Mouse (Mus musculus) layer of hippocampus, adult 8-10 months (tissue): ENCODE measurements at regions not wholly inside any gene's neighbourhood (a gene's known extent, or its start where the extent isn't known, plus 50 kb on each side); places are given as distances from the start of the nearest gene placed in this dataset.

Source experiments
- DNase-seq, 2 experiments: peaks; one replicate each; pipeline ENCODE4 v3.0.0; 2022; ENCODE audit warnings: low spot score in 2 of 2

DNA sequence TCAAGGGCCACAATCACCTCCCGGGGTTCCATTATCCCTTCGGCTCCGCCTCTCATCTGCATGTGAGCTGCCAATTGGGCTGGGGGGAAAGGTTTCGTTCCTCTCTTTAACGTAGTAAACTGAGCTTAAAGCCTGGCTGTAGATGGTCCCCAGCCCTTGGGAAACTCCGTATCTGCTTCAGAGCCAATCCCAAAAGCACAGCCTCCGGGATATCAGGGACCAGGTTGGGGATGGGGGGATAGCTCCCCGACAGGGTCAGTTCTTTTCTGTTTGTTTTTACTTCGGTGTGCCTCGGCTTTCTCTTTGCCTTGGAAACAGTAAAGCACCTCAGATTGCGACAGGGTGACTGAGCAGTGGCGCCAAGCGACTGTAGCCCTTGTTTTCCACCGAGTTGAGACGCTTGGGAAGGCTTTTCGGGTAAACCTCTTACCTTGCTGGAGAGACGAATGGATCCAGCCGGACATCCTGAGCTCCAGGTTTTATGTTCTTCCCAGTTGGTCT, 64.5 kb downstream of the Tfap2c start:
- no peak for DNase-seq

DNA sequence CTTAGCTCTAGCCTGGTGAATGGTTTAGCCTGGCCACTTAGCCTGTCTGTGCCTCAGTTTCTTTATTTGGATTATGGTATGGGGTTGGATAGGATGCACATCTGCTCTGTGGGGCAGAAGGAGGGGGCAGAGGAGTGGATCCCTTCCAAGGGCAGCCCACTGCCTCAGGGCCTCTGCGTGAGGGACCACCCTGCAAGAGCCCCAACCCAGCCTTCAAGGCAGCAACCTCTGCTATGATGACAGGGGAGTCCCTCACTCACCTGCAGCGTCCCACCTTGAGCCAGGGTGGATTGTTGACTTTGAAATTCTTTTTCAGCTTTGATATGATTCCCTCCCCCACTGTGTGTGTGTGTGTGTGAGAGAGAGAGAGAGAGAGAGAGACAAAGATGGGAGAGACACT, 65.8 kb downstream of the Tfap2c start:
- DNase-seq: no peak

- DNase-seq: no peak
These were observed 66.2 kb downstream of the Tfap2c start for GRCm38 (mm10) chr2:172615582-172615981.

DNA sequence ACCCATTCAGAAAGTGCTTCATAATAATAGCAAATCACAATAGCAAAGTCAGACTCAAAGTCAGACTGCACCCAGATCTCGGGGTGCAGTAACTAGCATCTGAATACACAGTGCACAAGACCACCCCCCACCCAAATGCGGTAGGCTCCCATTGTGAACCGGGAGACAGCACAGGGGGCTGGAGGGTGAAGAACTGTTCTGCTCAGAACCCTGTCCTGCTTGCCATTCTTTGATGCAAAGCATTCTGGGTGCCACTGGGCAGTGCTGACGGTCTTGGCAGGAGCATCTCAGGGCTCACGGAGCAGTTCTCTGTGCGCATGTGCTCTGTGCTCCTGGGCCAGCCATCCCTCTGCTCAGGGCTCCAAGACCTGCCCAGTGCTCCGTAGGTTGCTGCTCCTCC, 69.8 kb downstream of the Tfap2c start:
- no peak for DNase-seq

GRCm38 (mm10) chr2:172620001-172620400, 70.6 kb downstream of the Tfap2c start:
- DNase-seq: no peak

DNA sequence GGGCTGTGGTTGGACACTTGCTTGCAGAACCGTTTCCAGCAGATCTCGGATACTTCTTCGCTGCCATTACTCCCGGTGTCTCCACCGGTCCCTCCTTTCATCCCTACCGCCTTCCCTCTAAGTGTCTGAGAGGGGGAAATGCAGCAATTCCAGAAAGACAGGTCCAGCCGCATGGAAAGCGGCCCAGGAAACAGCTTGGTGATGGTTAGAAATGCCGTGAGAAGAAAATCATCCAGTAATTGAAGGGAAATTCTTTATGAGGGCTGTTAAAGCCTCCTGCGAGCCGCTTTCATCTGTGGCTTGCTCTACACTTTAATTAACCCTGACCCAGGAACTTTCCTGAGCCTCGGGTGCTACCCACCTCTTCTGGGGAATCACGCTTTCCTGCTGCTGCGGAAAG, 74.3 kb downstream of the Tfap2c start:
- DNase-seq: no peak

DNA sequence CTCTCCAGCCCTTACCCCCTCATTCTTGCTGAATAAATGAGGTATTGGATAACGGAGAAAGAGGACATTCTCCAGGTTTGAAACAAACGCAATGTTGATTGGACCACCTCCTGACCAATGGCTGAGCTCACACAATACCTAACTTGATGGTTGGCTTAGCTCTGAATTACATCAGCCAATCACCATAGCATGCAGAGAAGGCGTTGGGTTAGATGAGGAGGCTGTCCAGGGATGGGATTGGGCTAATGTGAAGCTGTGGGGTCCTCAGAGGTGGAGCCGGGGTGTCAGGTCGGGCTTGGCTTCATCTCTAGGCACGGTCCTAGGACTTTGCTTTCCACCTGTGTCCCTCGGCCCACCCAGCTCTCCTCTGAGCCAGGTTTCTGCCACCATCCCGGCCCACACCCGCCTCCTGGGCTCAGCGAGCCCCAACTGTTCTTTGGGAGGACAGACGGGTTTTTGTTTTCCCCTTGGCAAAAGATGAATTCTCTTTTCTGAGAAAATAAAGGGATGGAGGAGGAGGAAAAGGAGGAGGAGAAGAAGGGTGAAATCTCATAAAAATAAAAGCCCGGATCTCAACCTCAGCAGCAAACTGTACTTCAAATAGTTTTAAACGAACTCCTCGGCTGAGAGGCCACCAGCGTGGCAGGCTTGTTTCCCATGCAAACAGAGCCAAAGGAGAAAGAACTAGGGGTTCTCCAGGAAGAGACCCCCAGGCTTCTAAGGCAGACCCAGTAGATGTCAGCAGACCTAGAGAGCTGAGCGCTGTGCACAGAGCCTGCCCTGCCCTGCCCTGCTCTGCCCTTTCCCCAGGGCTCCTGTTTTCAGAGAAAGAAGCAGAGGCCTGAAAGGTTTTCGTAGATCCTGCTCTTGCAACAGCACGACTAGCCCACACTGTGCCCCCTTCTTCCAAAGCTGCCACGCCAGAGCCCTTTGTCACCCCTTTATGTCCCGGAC, 78.2 kb downstream of the Tfap2c start:
- DNase-seq: no peak

- DNase-seq: no peak
These were observed 80.9 kb downstream of the Tfap2c start for GRCm38 (mm10) chr2:172630333-172630732.

- peak in 1 of 2 experiments; percentile 4 for DNase-seq
These were observed 93.2 kb downstream of the Tfap2c start for GRCm38 (mm10) chr2:172642616-172643015.

DNA sequence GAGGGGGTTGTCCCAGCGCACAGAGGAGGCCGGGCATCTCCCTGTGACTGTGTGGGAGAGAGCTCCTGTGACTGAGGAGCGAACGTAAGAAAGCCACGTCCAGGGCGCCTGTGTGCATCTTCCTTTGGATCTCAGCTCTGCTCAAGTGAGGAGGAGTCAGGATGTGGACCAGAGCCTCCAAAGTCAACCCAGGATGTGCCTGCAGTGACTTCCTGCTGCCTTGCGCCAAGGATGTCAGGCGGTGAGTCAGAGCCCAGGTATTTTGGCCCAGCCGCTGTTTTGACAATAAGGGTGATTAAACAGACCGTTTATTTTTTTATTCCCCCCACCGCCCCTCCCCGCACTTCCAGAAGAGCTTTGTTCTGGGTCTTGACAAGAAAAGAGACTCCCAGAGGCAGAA, 94.5 kb downstream of the Tfap2c start:
- no peak for DNase-seq

DNA sequence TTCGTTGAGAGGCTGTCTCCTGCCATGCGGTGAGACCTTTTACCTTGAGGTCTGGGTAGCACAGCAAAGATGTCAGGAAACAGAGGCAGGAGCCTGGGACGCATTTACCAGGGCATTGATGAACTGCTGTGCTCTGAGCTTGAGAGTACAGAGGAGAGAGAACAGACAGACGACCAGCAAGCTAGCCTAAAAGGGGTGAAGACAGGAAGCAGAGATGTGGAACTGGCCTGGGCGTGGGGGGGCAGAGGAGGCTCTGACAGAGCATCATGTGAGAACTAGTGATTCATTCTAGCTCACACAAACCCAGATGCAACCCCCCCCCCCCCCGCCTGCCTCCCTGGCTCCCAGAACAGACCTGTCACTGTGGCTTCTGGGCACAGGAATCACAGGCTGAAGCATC, 95.1 kb downstream of the Tfap2c start:
- no peak for DNase-seq

DNA sequence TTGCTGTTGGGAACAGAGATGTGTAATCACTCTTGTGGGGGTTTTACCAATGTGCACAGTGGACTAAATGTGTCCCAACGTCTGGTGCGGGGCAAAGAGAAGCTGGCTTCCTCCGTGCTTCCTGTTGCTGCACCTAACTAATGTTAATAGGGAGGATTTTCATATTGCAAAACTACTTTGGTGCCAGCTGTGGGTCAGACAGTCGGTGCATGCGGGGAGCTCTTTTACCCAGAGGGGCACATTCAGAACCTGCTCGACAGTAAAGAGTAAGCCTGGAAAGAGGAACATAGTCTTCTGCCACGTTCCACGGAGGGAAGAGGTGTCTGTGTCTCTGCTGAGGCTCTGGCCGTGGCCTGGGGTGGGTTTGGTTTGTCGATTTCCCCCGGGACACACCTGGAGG, 98.7 kb downstream of the Tfap2c start:
- no peak for DNase-seq

GRCm38 (mm10) chr2:172660479-172660878, 111.1 kb downstream of the Tfap2c start:
- no peak for DNase-seq

- no peak for DNase-seq
These were observed 111.5 kb downstream of the Tfap2c start for GRCm38 (mm10) chr2:172660916-172661315.

DNA sequence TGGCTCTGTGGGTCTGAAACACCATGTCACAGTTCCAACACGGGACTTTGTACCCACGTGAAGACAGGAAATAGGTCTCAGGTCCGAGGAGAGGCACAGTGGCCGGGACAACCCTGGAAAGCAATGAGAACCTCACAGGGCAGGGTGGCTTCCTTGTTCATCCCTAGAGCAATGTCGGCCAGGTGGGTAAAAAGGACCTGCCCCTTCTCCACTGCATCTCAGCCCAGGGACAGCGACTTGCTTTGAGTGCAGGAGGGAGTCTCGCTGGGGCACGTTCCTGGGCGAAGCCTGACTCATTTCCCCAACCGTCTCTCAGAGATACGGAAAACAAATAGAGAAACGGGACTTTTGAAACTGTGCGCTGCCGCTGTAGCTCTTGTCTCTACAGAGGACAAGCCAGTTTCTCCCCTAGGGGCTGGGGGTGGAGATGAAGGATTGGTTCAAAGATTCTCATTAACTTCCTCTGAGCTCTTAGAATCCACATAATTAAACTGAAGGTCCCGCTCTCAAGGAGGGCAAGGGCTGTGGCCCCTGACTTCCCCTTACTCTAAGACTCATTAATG, 112.1 kb downstream of the Tfap2c start:
- no peak for DNase-seq

DNA sequence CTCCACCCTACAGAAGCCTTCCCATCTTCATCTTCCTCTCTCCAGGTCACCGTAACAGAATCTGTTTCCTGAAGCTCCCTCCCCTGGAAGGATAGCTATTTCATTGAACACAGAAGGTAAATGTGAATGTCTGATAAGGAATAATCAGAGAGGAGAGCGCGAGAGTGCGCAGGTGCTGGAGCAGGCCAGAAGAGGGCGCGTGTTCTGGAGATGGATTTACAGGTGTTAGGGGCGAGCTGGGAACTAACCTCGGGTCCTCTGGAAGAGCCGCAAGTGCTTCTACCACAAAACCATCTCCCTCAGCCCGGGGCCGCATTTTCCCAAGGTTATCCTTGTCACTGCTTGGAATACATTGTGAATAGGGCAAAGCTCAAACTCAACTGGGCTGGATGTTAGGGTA, 112.8 kb downstream of the Tfap2c start:
- no peak for DNase-seq

DNA sequence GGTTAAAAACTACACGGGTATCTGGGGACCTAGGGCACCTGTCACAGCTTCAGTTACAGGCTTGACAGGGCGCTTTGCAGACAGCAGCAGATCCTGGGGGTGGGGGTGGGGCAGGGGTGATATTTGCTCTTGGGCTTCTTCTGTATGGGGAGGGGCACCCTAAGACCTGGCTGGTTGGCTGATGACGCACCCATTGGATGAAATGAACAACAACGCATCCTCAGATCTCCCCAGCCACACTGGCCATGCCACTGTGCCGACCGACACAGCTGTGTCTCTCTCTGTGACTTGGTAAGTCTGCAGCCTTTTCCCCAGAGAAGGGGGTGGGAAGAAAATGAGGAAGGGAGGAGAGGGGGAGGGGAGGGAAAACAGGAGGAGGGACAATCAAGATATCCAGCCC, 114.3 kb downstream of the Tfap2c start:
- no peak for DNase-seq

- no peak for DNase-seq
These were observed 123.7 kb downstream of the Tfap2c start for GRCm38 (mm10) chr2:172673081-172673480.

DNA sequence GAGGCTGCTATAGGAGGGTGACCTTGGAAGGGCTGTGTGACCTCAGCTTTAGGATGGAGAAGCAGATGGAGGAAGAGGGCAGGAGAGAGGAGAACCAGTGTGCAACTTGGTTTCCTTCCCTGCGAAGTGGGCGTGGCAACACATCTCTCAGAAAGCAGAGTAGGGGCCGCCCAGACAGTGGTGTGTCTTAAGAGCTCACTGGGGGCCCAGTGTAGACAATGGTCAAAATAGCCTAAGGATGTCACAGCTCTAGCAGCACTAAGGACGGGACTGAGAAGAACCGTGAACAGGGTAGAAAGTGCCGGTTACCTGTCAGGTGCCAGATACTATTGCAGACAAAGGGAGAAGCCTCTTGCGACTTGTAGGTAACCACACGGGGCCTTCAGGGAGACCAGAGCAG, 125.2 kb downstream of the Tfap2c start:
- DNase-seq: no peak

- no peak for DNase-seq
These were observed 125.7 kb downstream of the Tfap2c start for GRCm38 (mm10) chr2:172675081-172675480.

DNA sequence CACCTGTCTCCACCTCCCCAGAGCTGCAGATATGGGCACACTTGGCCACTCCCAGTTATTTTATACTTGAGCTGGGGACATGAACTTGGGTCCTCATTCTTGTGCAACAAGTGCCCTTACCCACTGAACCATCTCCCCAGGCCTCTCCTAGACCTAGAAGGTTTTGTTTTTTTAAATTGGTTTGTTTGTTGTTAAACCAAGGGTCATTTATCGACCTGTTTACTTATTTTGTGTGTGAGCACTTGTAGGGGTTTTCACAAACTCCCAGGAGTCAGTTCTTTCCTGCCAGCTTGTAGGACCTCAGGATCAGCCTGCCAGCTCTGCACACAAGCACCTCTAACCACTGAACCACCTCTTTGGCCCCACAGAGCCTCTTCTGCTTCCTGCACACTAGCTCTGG, 140.8 kb downstream of the Tfap2c start:
- DNase-seq: no peak

- no peak for DNase-seq
These were observed 141.7 kb downstream of the Tfap2c start for GRCm38 (mm10) chr2:172690931-172691651.
